Mouse (Mus musculus) brain, embryonic 14.5 days (tissue): Measurements from ENCODE around the gene Lmna.

Experiments
- CTCF ChIP-seq: fragments of 200-500 bp; IDR thresholded peaks from 2 replicates; pipeline ENCODE4 v1.5.1; 2012; ENCODE audit warnings: inconsistent platforms, mild to moderate bottlenecking, moderate library complexity, borderline replicate concordance; ENCODE audit not compliant: insufficient read depth, insufficient read length; ENCODE audit errors: extremely low read depth
- POLR2A ChIP-seq: fragments of 200-500 bp; IDR thresholded peaks from 2 replicates; pipeline ENCODE4 v1.6.1; 2012; ENCODE audit warnings: mild to moderate bottlenecking, inconsistent platforms, borderline replicate concordance; ENCODE audit not compliant: poor library complexity, insufficient read depth, insufficient read length, severe bottlenecking; ENCODE audit errors: extremely low read depth

DNA sequence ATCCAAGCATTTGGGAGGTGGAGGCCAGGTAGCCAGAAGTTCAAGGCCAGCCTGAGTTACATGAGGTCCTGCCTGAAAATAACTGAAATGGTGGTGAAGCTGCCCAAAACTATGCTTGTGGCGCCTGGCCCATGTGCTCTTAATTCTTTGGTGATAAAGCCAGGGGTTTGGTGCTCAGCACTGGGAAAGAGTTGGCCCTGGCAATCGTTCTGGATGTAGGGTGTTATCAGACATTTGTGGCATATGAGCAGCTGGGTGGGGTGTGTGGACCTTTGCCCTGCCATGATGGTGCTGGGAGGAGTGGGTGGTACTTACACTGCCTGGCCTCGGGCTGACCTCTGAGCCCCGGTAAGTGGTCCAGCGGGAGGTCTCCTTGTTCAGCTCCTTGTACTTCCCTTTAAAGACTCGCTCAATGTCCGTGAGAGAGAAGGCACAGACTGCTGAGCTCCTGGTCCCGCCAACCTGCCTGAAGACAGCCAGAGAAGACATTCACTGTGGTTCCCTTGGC is 62.0 kb downstream of the Lmna start:
- no peak for TF ChIP-seq CTCF
- no peak for TF ChIP-seq POLR2A
